Mouse (Mus musculus) intestine, embryonic 16.5 days (tissue): Measurements from ENCODE around the gene Nme7. TPM values are rescaled to one million over a fixed set of nuclear protein-coding genes. Genes with fewer than 3 reads are reported as not detected.
A peak's percentile ranks its signal among the peaks of the same experiment; 100 is the strongest.

Experiments used
- ATAC-seq: fragments of 200-750 bp; cut with Nextera tagmentation; 2 replicates; pipeline ENCODE4 v1.8.0; 2017; ENCODE audit warnings: moderate TSS enrichment, moderate library complexity
- H3K27ac ChIP-seq: fragments of 300-500 bp; sonication (generic); 2 replicates; pipeline ENCODE4 v1.5.1; 2014; ENCODE audit warnings: mild to moderate bottlenecking, low read length
- H3K27me3 ChIP-seq: fragments of 300-500 bp; sonication (generic); replicated peaks from 2 replicates; pipeline ENCODE4 v1.6.1; 2014; ENCODE audit warnings: low read length, control low read depth, mixed read lengths; ENCODE audit not compliant: control insufficient read depth, insufficient read depth
- H3K36me3 ChIP-seq: fragments of 300-500 bp; sonication (generic); 2 replicates; pipeline ENCODE4 v1.6.1; 2014; ENCODE audit warnings: low read length, control low read depth; ENCODE audit not compliant: control insufficient read depth, insufficient read depth
- H3K4me1 ChIP-seq: fragments of 300-500 bp; sonication (generic); 2 replicates; pipeline ENCODE4 v1.6.1; 2014; ENCODE audit warnings: low read length, control low read depth, mixed read lengths; ENCODE audit not compliant: control insufficient read depth, insufficient read depth
- H3K4me2 ChIP-seq: fragments of 300-500 bp; sonication (generic); 2 replicates; pipeline ENCODE4 v1.6.1; 2014; ENCODE audit warnings: low read depth, low read length, control low read depth
- H3K4me3 ChIP-seq: fragments of 300-500 bp; sonication (generic); 2 replicates; pipeline ENCODE4 v1.5.1; 2014; ENCODE audit warnings: mild to moderate bottlenecking, low read length
- H3K9ac ChIP-seq: fragments of 300-500 bp; sonication (generic); 2 replicates; pipeline ENCODE4 v1.6.1; 2014; ENCODE audit warnings: low read depth, low read length
- H3K9me3 ChIP-seq: fragments of 300-500 bp; sonication (generic); 2 replicates; pipeline ENCODE4 v1.6.1; 2016; ENCODE audit warnings: low read length, control low read depth; ENCODE audit not compliant: control insufficient read depth
- WGBS: fragments of 180-500 bp; shearing (Covaris S2); extraction: QIAGEN DNeasy Blood & Tissue Kit; methylation state at CpG from one replicate; pipeline ENCODE4 v1.1.7; 2014; 5-methylcytosine and 5-hydroxymethylcytosine counted together
- polyA plus RNA-seq: library from polyadenylated mRNA; unstranded; fragments of >200 nt; fragmentation: Nextera tagmentation; extraction: Ambion mirVana; gene quantifications from 2 replicates; pipeline ENCODE4 v1.2.1, GENCODE M21; 2015

Gene Nme7
- polyA plus RNA-seq, 1 experiment from 2014 or later: 30.8 TPM

DNA sequence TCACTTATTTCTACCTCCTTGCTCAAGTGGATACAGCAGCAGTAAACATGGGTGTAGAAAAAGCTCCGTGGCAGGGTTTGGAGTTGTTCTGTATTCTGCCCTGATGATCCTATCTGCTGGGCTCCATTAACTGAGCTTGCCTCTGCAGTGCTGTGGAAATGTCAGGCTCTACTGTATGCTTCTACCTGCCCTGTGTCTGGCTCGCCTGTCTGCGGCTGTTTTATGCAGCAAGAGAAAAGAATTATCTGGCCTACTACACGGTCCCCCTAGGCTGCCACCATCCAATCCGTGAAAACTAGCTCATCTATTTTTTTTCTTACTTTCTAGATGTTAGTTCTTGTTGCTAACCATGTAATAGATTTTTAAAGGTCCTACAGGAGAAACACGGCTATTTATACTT is 81.1 kb downstream of the Nme7 start:
- Histone ChIP-seq H3K4me1 (no peaks in the 10 kb centered on the region), H3K36me3 (no peaks in the 10 kb centered on the region), H3K27ac (no peak overlapping the region), H3K4me2 (no peak overlapping the region), H3K4me3 (no peak overlapping the region), H3K9me3 (no peaks in the 10 kb centered on the region), H3K27me3 (no peaks in the 10 kb centered on the region), H3K9ac (no peak overlapping the region)
- 86% methylated on average over 6 of the region's 6 CpGs for WGBS
- ATAC-seq: no peak

DNA sequence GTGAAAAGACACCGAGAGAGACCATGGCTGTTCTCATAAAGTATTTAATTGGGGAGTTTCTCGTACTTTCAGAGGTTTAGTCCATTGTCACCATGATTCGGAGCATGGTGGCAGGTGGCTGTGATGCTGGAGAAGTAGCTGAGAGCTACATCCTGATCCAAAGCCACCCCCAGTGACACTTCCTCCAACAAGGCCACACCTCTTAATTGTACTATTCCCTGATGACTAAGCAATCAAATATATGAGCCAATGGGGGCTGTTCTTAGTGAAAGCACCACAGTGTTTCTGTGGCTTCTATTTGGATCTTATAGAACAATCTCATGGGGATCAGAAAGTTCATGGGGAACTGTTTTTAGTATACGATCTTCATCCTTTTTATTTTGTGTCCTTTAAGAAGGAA is 85.8 kb downstream of the Nme7 start:
- Histone ChIP-seq H3K36me3 (no peaks in the 10 kb centered on the region), H3K4me3 (no peak overlapping the region), H3K27ac (no peak overlapping the region), H3K27me3 (no peaks in the 10 kb centered on the region), H3K9me3 (no peaks in the 10 kb centered on the region), H3K4me2 (no peak overlapping the region), H3K4me1 (peaks cover 3% of the 10 kb centered on the region; the same call in 1 of the 2 replicates), H3K9ac (no peak overlapping the region)
- WGBS: 77% methylated on average over 4 of the region's 4 CpGs
- ATAC-seq: no peak

DNA sequence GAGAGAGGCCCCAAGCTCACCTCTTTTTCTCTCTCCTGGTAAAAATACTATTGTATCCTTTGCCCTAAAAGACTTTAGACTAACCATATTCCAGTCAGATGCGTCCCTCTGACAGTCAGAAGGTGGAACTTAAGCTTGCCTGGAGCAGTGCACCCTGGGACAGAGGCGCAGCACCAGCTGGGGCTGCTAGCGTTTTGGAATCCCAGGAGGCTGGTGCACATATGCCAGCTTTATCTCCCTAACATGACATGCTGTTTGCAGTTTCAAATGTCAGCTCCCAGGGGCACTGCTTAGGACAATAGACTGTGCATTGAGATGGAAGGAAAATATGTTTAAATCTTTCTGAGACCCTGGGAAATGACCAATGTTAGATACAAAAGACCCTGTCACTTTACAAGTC is 88.3 kb downstream of the Nme7 start:
- WGBS: 39% methylated on average over 3 of the region's 3 CpGs

DNA sequence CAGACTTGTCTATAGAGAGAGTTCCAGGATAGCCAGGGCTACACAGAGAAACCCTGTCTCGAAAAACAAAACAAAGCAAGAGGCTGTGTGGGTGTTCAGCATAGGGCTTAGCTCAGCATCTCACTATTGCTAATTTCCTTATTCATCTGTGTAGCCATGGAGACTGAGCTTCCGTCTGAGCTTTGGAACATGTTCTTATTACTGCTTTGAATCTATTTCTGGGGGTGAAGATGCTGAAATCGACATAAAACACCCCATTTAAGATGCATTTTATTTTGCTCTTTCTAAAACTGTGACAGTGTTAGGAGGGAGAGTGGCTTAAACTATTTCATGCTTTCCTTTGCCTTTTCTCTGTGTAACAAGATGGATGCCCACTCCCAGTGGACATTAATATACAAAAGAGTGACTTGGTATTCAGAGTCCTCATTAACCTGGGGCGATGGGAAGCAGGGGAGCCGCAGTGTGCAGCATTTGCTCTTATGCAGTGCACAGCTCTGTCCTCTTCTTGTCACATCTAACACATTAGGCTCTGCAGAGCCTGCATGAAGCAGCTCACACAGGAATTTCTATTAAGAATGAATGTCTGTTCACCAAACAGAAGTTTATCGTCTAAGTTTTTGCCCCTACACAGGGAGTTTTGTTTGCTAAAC is 91.3 kb downstream of the Nme7 start:
- Histone ChIP-seq H3K4me3 (no peak overlapping the region), H3K9ac (no peak overlapping the region), H3K36me3 (no peaks in the 10 kb centered on the region), H3K4me2 (no peak overlapping the region), H3K4me1 (peaks cover 3% of the 10 kb centered on the region; the same call in 1 of the 2 replicates), H3K9me3 (no peaks in the 10 kb centered on the region), H3K27me3 (no peaks in the 10 kb centered on the region), H3K27ac (no peak overlapping the region)
- 81% methylated on average over 6 of the region's 6 CpGs for WGBS
- no peak for ATAC-seq

More for the DNA sequence above, 88.3 kb downstream of the Nme7 start:
- Histone ChIP-seq H3K9me3 (no peaks in the 10 kb centered on the region), H3K4me1 (peaks cover 3% of the 10 kb centered on the region; the same call in 1 of the 2 replicates), H3K36me3 (no peaks in the 10 kb centered on the region), H3K4me3 (no peak overlapping the region), H3K9ac (no peak overlapping the region), H3K27ac (no peak overlapping the region), H3K4me2 (no peak overlapping the region), H3K27me3 (no peaks in the 10 kb centered on the region)
- ATAC-seq: no peak

DNA sequence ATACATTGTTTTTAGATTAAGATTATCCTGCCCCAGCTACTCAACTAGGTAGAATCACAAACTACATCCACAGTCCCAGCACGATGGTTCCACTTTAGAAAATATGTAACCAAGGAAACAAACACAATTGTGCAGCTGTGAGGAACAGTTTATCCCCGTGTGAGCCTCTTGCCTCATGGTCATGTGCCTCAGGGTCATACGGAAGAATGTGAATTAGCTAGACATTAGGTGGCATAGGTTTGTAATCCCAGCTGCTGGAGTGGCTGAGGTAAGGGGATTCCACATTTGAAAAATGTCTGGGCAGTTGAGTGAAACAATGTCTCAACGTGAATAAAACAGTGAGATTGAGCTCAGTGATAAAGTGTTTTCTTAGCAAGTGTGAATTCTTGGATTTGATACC is 93.8 kb downstream of the Nme7 start:
- H3K4me1 ChIP-seq: no peaks in the 10 kb centered on the region; the same call in 1 of the 2 replicates
- no peak overlapping the region for H3K4me3 ChIP-seq

DNA sequence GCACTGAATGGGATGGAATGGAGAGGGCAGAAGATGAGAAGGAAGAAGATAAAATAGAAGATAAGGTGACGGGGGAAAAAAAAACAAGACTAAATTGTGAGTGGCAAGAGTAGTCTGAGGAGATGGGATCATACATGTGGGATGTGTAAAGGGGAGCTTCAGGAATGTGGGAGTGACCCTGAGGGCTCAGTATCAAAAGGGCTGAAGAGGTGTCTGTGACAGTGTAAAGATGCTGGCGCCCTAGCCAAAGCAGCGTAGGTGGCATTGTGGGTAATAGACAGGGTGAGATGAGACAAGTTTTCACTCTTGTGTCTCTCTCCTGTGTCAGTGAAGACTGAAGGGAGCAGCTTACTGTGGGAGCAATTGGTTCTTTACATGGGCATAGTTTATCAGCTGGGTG is 95.7 kb downstream of the Nme7 start:
- no peak for ATAC-seq
- Histone ChIP-seq H3K9me3 (no peaks in the 10 kb centered on the region), H3K4me2 (no peak overlapping the region), H3K27me3 (no peaks in the 10 kb centered on the region), H3K36me3 (no peaks in the 10 kb centered on the region; the same call in 1 of the 2 replicates), H3K4me3 (no peak overlapping the region), H3K9ac (no peak overlapping the region), H3K4me1 (no peaks in the 10 kb centered on the region; the same call in 1 of the 2 replicates), H3K27ac (no peak overlapping the region)
- 94% methylated on average over 3 of the region's 3 CpGs for WGBS

More for the DNA sequence above, 93.8 kb downstream of the Nme7 start:
- H3K4me2 ChIP-seq: no peak overlapping the region
- 47% methylated on average over 4 of the region's 4 CpGs for WGBS
- no peaks in the 10 kb centered on the region for H3K9me3 ChIP-seq
- no peak overlapping the region for H3K27ac ChIP-seq
- no peaks in the 10 kb centered on the region for H3K27me3 ChIP-seq
- H3K9ac ChIP-seq: no peak overlapping the region
- H3K36me3 ChIP-seq: no peaks in the 10 kb centered on the region
- 0 out of 2 replicates have a peak, but pooled peaks have one; percentile 42 for ATAC-seq

DNA sequence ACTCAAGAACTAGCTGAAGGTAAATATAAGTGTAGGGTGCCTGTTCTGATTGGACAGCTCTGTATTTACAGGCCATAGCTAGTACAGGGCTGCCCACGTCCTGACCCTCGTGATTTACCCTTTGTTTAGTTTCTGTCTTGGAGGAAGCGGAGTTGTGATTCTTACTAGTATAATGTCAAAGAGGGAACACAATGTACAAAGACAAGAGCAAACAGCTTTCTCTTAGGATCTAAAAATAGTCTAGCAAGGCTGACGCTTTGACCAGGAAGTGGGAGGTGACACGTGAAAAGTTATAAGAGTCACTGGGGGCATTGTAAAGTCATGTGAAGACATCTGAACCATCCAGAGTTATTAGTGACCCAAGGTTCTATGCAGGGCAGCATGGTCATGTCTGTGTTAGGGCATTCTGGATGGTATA is 101.5 kb downstream of the Nme7 start:
- no peaks in the 10 kb centered on the region for H3K9me3 ChIP-seq
- H3K9ac ChIP-seq: no peak overlapping the region
- peaks cover 8% of the 10 kb centered on the region; the same call in 1 of the 2 replicates for H3K4me1 ChIP-seq
- no peaks in the 10 kb centered on the region; the same call in 1 of the 2 replicates for H3K36me3 ChIP-seq
- ATAC-seq: peak; percentile 76
- H3K27ac ChIP-seq: peak overlapping the region; percentile 29; the same call in 1 of the 2 replicates
- no peak overlapping the region for H3K4me2 ChIP-seq
- no peak overlapping the region for H3K4me3 ChIP-seq
- H3K27me3 ChIP-seq: no peaks in the 10 kb centered on the region
- 25% methylated on average over 5 of the region's 5 CpGs for WGBS

DNA sequence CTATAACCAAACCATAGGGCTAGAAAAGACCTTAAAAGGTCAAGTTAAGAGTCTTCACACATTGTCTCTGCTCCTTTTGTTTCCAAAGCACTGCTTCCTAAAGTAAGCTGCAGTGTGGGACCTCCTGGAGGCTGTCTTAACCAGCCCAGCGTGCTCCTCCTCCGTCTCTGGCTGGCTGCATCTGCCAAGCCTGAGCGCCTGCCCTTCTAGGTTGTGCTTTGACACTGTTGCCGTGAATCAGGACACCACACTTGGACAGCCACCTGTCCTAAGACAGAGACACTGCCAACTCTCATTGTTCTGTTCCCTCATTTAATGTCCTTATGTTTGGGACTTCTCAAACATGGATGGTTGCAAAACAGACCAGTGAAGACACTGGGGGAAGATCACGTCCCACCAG is 102.6 kb downstream of the Nme7 start:
- Histone ChIP-seq H3K27ac (no peak overlapping the region), H3K9ac (no peak overlapping the region), H3K4me1 (peaks cover 8% of the 10 kb centered on the region; the same call in 1 of the 2 replicates), H3K4me3 (no peak overlapping the region), H3K27me3 (no peaks in the 10 kb centered on the region), H3K36me3 (no peaks in the 10 kb centered on the region; the same call in 1 of the 2 replicates), H3K9me3 (no peaks in the 10 kb centered on the region), H3K4me2 (no peak overlapping the region)
- ATAC-seq: no peak
- 63% methylated on average over 5 of the region's 5 CpGs for WGBS

DNA sequence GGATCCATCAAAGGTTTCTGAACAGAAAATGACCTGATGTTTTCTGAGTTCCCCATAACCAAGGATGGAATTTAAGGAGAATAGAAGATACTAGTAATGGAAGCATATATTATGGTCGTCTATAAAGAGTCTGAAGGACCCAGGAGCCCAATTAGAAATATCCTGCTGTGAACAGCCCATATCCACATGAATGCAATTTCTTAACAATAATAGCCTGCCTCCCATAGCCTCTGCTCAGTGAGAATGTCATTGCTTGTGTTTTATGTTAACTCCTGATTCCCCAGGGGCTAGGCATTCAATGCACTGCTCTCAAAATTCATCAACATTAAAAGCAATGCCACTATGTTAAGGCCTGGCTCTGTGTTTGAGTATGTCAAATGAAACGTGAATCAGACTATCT is 104.7 kb downstream of the Nme7 start:
- no peak overlapping the region for H3K9ac ChIP-seq
- no peak overlapping the region for H3K4me3 ChIP-seq
- H3K4me1 ChIP-seq: peaks cover 8% of the 10 kb centered on the region; the same call in 1 of the 2 replicates
- H3K27me3 ChIP-seq: no peaks in the 10 kb centered on the region
- no peak for ATAC-seq
- H3K4me2 ChIP-seq: no peak overlapping the region
- no peaks in the 10 kb centered on the region; the same call in 1 of the 2 replicates for H3K36me3 ChIP-seq
- H3K27ac ChIP-seq: no peak overlapping the region
- H3K9me3 ChIP-seq: no peaks in the 10 kb centered on the region
- 62% methylated on average over 2 of the region's 2 CpGs for WGBS
